Mouse (Mus musculus) midbrain, embryonic 13.5 days (tissue): Measurements from ENCODE around the gene Igfbp3. TPM values are rescaled to one million over a fixed set of nuclear protein-coding genes. Genes with fewer than 3 reads are reported as not detected.

ENCODE experiments used
- ATAC-seq: fragments of 200-750 bp; cut with Nextera tagmentation; 2 replicates; pipeline ENCODE4 v1.8.0; 2017; ENCODE audit warnings: mild to moderate bottlenecking, moderate TSS enrichment, moderate library complexity
- H3K27ac ChIP-seq: fragments of 300-500 bp; sonication (generic); 2 replicates; pipeline ENCODE4 v1.5.1; 2015; ENCODE audit warnings: inconsistent platforms, mild to moderate bottlenecking, moderate library complexity
- H3K27me3 ChIP-seq: fragments of 300-500 bp; sonication (generic); 2 replicates; pipeline ENCODE4 v1.6.1; 2015; ENCODE audit warnings: mild to moderate bottlenecking, inconsistent platforms
- H3K36me3 ChIP-seq: fragments of 300-500 bp; sonication (generic); 2 replicates; pipeline ENCODE4 v1.6.1; 2015; ENCODE audit warnings: mild to moderate bottlenecking, inconsistent platforms
- H3K4me1 ChIP-seq: fragments of 300-500 bp; sonication (generic); replicated peaks from 2 replicates; pipeline ENCODE4 v1.6.1; 2015; ENCODE audit warnings: inconsistent platforms
- H3K4me2 ChIP-seq: fragments of 300-500 bp; sonication (generic); replicated peaks from 2 replicates; pipeline ENCODE4 v1.6.1; 2015; ENCODE audit warnings: moderate library complexity, mild to moderate bottlenecking, inconsistent platforms
- H3K4me3 ChIP-seq: fragments of 300-500 bp; sonication (generic); replicated peaks from 2 replicates; pipeline ENCODE4 v1.5.1; 2015; ENCODE audit warnings: mild to moderate bottlenecking, inconsistent platforms
- H3K9ac ChIP-seq: fragments of 300-500 bp; sonication (generic); replicated peaks from 2 replicates; pipeline ENCODE4 v1.6.1; 2015; ENCODE audit warnings: mild to moderate bottlenecking, inconsistent platforms
- H3K9me3 ChIP-seq: fragments of 300-500 bp; sonication (generic); 2 replicates; pipeline ENCODE4 v1.6.1; 2016; ENCODE audit warnings: mild to moderate bottlenecking, inconsistent platforms
- WGBS: fragments of 180-500 bp; shearing (Covaris S2); methylation state at CpG from one replicate; pipeline ENCODE4 v1.1.7; 2015; 5-methylcytosine and 5-hydroxymethylcytosine counted together
- polyA plus RNA-seq: library from polyadenylated mRNA; unstranded; fragments of >200 nt; fragmentation: Nextera tagmentation; extraction: Ambion mirVana; gene quantifications from 2 replicates; pipeline ENCODE4 v1.2.1, GENCODE M21; 2015

The Igfbp3 gene
- polyA plus RNA-seq, 1 experiment from 2014 or later, result 7.1 TPM

DNA sequence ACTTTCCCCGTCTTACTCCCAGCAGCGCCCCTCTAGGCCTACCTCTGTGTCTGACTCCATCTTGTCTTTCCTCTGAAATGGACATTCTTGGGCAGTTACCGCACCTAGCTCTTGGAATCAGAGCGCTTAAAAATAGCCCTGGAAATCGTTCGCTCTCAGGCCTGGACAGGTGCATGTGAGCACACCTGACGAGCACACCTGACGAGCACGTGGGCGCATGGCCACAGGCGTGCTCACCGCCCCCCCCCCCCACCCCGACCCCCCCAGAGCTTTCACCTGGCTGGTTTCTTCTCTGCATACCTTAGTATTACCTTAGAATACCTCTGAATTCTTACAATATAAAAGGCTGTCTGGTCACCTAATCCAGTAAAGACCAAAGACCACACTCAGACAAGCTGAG lies 25.3 kb downstream of the Igfbp3 start, which contains the start of gene Gm11985:
TSS of gene Gm11985 (minus strand) at position 101 of the 400 bp plus-strand sequence.
- no peaks in the 10 kb centered on the region for H3K36me3 ChIP-seq
- H3K9me3 ChIP-seq, result no peaks in the 10 kb centered on the region
- 91% methylated on average over 13 of the region's 13 CpGs for whole genome bisulfite sequencing
- H3K4me1 ChIP-seq, result peaks cover 4% of the 10 kb centered on the region; the same call in 1 of the 2 replicates
- ATAC-seq, result no peak
- no peak within 1 kb of the TSS for H3K4me2 ChIP-seq
- no peaks in the 10 kb centered on the region for H3K27me3 ChIP-seq
- H3K4me3 ChIP-seq, result no peak within 1 kb of the TSS
- no peak within 1 kb of the TSS for H3K27ac ChIP-seq
- H3K9ac ChIP-seq, result no peak within 1 kb of the TSS

GRCm38 (mm10) chr11:7187472-7187871 lies 26.3 kb downstream of the Igfbp3 start:
- no peak overlapping the region for H3K9ac ChIP-seq
- no peak overlapping the region for H3K4me2 ChIP-seq
- ATAC-seq, result no peak
- H3K4me3 ChIP-seq, result no peak overlapping the region
- no peaks in the 10 kb centered on the region for H3K9me3 ChIP-seq
- H3K4me1 ChIP-seq, result peaks cover 8% of the 10 kb centered on the region
- no peaks in the 10 kb centered on the region for H3K36me3 ChIP-seq
- no peaks in the 10 kb centered on the region for H3K27me3 ChIP-seq
- 58% methylated on average over 8 of the region's 8 CpGs for WGBS
- H3K27ac ChIP-seq, result no peak overlapping the region

DNA sequence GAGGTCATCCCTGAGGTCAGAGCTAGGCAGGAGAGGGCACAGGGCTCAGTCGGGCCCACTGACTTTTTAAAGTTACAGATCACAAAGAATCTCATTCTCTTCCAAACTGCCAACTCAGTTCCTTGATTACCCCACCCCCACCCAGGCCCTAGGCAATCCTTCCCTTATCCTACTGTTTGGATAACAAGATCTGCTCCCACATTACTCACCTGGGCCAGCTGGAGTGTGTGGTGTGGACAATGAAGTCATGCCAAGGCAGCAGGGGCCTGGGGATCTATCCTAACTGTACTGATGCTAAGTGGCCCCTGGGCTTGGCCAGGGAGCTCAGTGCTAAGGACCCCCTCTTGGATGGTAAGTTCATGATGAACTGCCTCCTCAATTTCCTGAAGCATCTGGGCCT lies 29.3 kb downstream of the Igfbp3 start:
- H3K4me3 ChIP-seq, result no peak overlapping the region
- no peaks in the 10 kb centered on the region for H3K9me3 ChIP-seq
- H3K4me2 ChIP-seq, result no peak overlapping the region
- no peak for ATAC-seq
- WGBS, result 38% methylated on average over 1 of the region's 1 CpGs
- H3K27ac ChIP-seq, result no peak overlapping the region
- H3K4me1 ChIP-seq, result peaks cover 14% of the 10 kb centered on the region
- H3K36me3 ChIP-seq, result no peaks in the 10 kb centered on the region
- no peak overlapping the region for H3K9ac ChIP-seq
- no peaks in the 10 kb centered on the region for H3K27me3 ChIP-seq

- WGBS, result 9% methylated on average over 8 of the region's 8 CpGs
- no peak overlapping the region for H3K27ac ChIP-seq
These were observed 31.2 kb downstream of the Igfbp3 start for GRCm38 (mm10) chr11:7182409-7183042.

DNA sequence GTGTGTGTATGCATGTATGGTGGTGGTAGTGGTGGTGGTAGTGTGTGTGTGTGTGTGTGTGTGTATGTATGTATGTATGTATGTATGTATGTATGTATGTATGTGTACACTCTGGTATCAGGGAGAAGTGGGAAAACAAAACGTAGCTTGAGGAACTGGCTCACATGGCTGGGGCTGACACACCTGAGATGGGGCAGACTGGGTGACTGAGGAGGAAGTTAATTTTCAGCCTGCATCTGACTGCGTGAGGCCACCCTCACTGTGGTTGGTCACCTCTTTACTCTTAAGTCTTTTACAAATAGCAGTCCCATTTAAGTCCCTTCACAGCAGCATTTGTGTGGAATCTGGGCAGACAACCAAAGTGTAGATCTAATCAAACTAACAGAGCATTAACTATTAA lies 34.4 kb downstream of the Igfbp3 start:
- no peak for ATAC-seq
- H3K4me1 ChIP-seq, result peaks cover 14% of the 10 kb centered on the region
- no peak overlapping the region for H3K4me3 ChIP-seq
- H3K27ac ChIP-seq, result no peak overlapping the region
- no peaks in the 10 kb centered on the region for H3K27me3 ChIP-seq
- 91% methylated on average over 2 of the region's 2 CpGs for WGBS
- no peaks in the 10 kb centered on the region for H3K36me3 ChIP-seq
- no peak overlapping the region for H3K9ac ChIP-seq
- no peak overlapping the region for H3K4me2 ChIP-seq
- H3K9me3 ChIP-seq, result no peaks in the 10 kb centered on the region

More at GRCm38 (mm10) chr11:7182409-7183042, 31.2 kb downstream of the Igfbp3 start:
- Histone ChIP-seq H3K4me1 (peaks cover 14% of the 10 kb centered on the region), H3K9ac (no peak overlapping the region), H3K4me3 (no peak overlapping the region), H3K27me3 (no peaks in the 10 kb centered on the region), H3K4me2 (no peak overlapping the region), H3K9me3 (no peaks in the 10 kb centered on the region), H3K36me3 (no peaks in the 10 kb centered on the region)
- peak; percentile 82 for ATAC-seq

DNA sequence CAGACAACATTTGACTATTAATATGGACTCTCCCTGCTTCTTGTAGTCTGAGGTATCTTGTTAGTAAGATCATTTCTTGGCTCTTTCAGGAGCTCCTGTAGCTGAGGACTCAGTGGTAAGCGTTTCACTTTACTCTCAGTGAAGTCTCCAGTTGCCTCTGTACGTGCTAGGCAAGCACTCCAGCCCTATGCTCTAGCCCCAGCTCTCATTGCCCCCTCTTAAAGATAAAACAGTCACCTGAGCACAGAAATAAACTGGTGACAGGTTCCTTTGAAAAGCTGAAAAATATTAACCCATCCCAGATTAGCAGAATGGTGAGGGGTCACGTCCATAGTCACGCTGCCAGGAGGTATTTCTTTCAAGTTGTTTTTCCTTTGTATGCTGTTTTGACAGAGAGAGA lies 35.0 kb downstream of the Igfbp3 start:
- Histone ChIP-seq H3K9ac (no peak overlapping the region), H3K27ac (no peak overlapping the region), H3K4me3 (no peak overlapping the region), H3K27me3 (no peaks in the 10 kb centered on the region), H3K36me3 (no peaks in the 10 kb centered on the region), H3K4me2 (no peak overlapping the region), H3K4me1 (peaks cover 14% of the 10 kb centered on the region), H3K9me3 (no peaks in the 10 kb centered on the region)
- ATAC-seq, result no peak
- 74% methylated on average over 4 of the region's 4 CpGs for WGBS

DNA sequence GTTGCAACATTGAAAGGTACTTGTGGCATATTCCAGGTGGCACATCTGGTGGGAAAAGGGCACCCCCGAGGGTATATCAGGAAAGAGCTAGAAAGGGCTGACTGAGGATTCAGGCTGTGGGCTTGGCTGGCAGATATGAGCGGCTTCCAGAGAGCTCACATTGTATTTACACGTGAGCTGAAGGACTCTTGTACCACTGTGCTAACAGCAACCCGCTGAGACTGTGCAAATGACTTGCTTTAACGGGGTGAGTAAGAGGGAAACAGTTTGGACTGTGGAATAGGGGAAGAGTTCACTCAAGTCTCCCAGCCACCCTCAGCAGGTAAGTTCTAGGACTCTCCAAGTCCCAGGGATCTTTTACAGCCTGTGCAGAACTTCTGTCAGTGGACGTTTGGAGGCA lies 40.1 kb downstream of the Igfbp3 start:
- no peak for ATAC-seq
- Histone ChIP-seq H3K9me3 (no peaks in the 10 kb centered on the region), H3K4me1 (no peaks in the 10 kb centered on the region), H3K36me3 (0 out of 2 replicates have a peak, but pooled peaks cover 6% of the 10 kb centered on the region), H3K27me3 (no peaks in the 10 kb centered on the region), H3K4me3 (no peak overlapping the region), H3K9ac (no peak overlapping the region), H3K4me2 (no peak overlapping the region), H3K27ac (no peak overlapping the region)
- WGBS, result 86% methylated on average over 6 of the region's 6 CpGs

DNA sequence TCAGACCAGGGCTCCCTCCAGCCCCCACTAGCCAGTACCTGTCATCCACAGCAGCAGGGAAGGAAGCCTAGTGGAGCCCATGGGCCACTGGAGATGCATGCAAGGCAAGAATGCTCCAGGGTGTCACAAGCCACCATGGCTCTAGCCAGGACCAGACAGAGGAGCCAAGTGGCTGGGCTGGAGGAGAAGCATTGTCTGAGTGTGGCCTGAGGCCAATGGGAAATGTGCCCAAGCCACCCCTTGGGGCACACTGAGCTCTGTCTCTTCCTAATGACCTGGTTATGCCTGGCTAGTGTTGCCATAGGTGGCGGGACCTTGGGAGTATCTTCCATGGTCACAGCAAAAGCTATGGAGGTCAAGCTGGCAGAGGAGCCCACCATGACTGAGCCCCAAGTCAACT lies 44.1 kb downstream of the Igfbp3 start:
- H3K4me2 ChIP-seq, result no peak overlapping the region
- no peaks in the 10 kb centered on the region for H3K4me1 ChIP-seq
- no peaks in the 10 kb centered on the region for H3K27me3 ChIP-seq
- ATAC-seq, result no peak
- 96% methylated on average over 1 of the region's 1 CpGs for WGBS
- H3K36me3 ChIP-seq, result peaks cover 10% of the 10 kb centered on the region; the same call in 1 of the 2 replicates
- no peak overlapping the region for H3K4me3 ChIP-seq
- H3K9me3 ChIP-seq, result no peaks in the 10 kb centered on the region
- H3K27ac ChIP-seq, result no peak overlapping the region
- H3K9ac ChIP-seq, result no peak overlapping the region

- Histone ChIP-seq H3K27me3 (no peaks in the 10 kb centered on the region), H3K4me3 (no peak overlapping the region), H3K9ac (no peak overlapping the region), H3K4me2 (no peak overlapping the region), H3K27ac (no peak overlapping the region), H3K36me3 (peaks cover 5% of the 10 kb centered on the region; the same call in 1 of the 2 replicates), H3K9me3 (no peaks in the 10 kb centered on the region), H3K4me1 (peaks cover 16% of the 10 kb centered on the region)
- WGBS, result 52% methylated on average over 4 of the region's 4 CpGs
- ATAC-seq, result no peak
These were observed 49.3 kb downstream of the Igfbp3 start for GRCm38 (mm10) chr11:7164416-7164815.

GRCm38 (mm10) chr11:7161502-7162174 lies 52.1 kb downstream of the Igfbp3 start:
- H3K4me3 ChIP-seq, result no peak overlapping the region
- H3K4me2 ChIP-seq, result no peak overlapping the region
- H3K9ac ChIP-seq, result no peak overlapping the region
- H3K36me3 ChIP-seq, result no peaks in the 10 kb centered on the region
- no peaks in the 10 kb centered on the region for H3K27me3 ChIP-seq
- WGBS, result 79% methylated on average over 8 of the region's 8 CpGs
- H3K9me3 ChIP-seq, result no peaks in the 10 kb centered on the region
- peak; percentile 54 for ATAC-seq
- H3K27ac ChIP-seq, result no peak overlapping the region
- peaks cover 16% of the 10 kb centered on the region for H3K4me1 ChIP-seq

DNA sequence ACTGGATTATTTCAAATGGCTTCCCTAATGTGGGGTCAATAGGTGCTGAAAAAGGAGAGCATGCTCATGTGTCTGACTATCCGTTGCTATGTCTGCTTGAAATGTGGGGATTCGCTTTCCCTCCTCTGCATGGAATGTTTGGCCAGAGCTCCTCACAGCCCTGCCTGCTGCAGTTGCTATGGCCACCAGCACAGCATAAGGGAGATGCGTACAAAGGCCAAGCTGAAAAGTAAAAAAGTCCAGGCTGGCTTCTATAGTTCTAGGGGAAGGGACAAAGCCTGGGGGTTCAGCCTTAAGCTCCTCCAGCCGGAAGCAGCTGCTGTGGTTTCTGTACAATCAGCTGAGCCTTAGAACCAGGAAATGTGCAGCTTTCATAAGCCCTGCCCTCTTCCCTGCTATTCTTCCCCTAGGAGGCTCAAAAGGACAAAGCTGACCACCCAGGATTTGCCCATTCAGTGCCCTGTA lies 53.1 kb downstream of the Igfbp3 start:
- ATAC-seq, result peak; percentile 81
- WGBS, result 17% methylated on average over 4 of the region's 4 CpGs
- Histone ChIP-seq H3K9me3 (no peaks in the 10 kb centered on the region), H3K27me3 (no peaks in the 10 kb centered on the region), H3K27ac (peak overlapping the region; percentile 56; the same call in 1 of the 2 replicates), H3K9ac (no peak overlapping the region), H3K4me3 (no peak overlapping the region), H3K36me3 (no peaks in the 10 kb centered on the region), H3K4me2 (no peak overlapping the region), H3K4me1 (peaks cover 16% of the 10 kb centered on the region)

DNA sequence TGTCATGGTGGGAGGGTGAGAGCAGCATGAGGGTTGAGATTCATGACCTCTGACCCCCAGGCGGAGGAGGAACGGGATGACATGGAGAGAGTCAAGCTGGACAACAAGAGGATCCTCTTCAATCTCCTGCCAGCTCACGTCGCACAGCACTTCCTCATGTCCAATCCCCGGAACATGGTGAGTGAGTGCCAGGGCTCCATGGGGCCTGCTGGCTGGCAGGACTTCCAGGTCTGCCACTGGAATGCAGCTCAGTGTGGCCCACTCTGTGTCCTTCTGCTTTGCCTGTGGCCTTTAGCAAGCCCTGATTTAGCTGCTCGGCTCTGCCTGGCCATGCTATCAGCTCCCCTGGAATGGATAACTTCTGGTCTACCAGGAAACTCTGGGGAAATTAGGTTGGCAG lies 53.6 kb downstream of the Igfbp3 start:
- Histone ChIP-seq H3K9me3 (no peaks in the 10 kb centered on the region), H3K9ac (no peak overlapping the region), H3K4me2 (no peak overlapping the region), H3K27me3 (no peaks in the 10 kb centered on the region), H3K4me3 (no peak overlapping the region), H3K36me3 (no peaks in the 10 kb centered on the region), H3K27ac (0 out of 2 replicates have a peak overlapping the region, but pooled peaks have one; percentile 56), H3K4me1 (peaks cover 16% of the 10 kb centered on the region)
- no peak for ATAC-seq
- WGBS, result 67% methylated on average over 6 of the region's 6 CpGs
